Comparison of ENCODE assay signal across 21 mouse cellular contexts in the genomic region with DNA sequence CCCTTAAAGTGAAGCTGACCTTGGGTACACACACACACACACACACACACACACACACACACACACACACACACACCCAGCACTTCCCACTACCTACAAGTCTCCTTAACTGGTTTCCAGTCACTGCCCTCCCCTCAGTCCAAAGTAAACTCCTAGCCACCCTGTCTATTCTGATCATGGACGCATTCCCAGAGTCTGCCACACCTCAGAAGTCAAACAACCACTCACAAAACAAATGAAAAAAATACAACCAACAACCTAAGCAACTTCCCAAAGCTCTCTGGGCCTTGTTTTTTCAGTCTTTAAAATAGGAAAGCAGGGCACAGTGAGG.
DNase-seq lines count a peak whose midpoint lies in the region; ATAC-seq and TF ChIP-seq lines count a peak whose summit lies in the region.
"Had no signal": no experiment of that assay in that cellular context is flagged by ENCODE, and none has a peak within 500 bp of the region (broad histone marks: within the 10 kb centered on the region; RNA-seq: fewer than 3 reads in every experiment).

No protein-coding gene starts in this region.

- H3K27me3 ChIP-seq in heart, embryonic 10.5 days (ENCODE audit: insufficient read depth, poor library complexity, severe bottlenecking), result no peaks in the 10 kb centered on the region
- H3K27me3 ChIP-seq in liver, embryonic 13.5 days, result no peaks in the 10 kb centered on the region
- H3K27me3 ChIP-seq in midbrain, embryonic 11.5 days (ENCODE audit: control insufficient read depth, insufficient read depth, low read length), result no peaks in the 10 kb centered on the region
- no peaks in the 10 kb centered on the region for H3K27me3 ChIP-seq in midbrain, embryonic 14.5 days (ENCODE audit: control insufficient read depth, insufficient read depth, low read length)
- no peaks in the 10 kb centered on the region for H3K27me3 ChIP-seq in stomach, postnatal 0 days (ENCODE audit: control insufficient read depth, insufficient read depth, low read length)
- H3K27me3 ChIP-seq in hindbrain, embryonic 10.5 days (ENCODE audit: insufficient read depth, poor library complexity, severe bottlenecking), result no peaks in the 10 kb centered on the region
- H3K27me3 ChIP-seq: hindbrain, embryonic 13.5 days had no signal

- WGBS in heart, embryonic 10.5 days, result 82% methylated on average over 1 of the region's 1 CpGs
- WGBS in liver, embryonic 13.5 days (ENCODE audit: insufficient replicate concordance), result 38% methylated on average over 1 of the region's 1 CpGs
- 71% methylated on average over 1 of the region's 1 CpGs for WGBS in midbrain, embryonic 11.5 days
- 92% methylated on average over 1 of the region's 1 CpGs for WGBS in midbrain, embryonic 14.5 days
- WGBS in stomach, postnatal 0 days, result 67% methylated on average over 1 of the region's 1 CpGs
- 88% methylated on average over 1 of the region's 1 CpGs for WGBS in hindbrain, embryonic 10.5 days

- no peaks in the 10 kb centered on the region for H3K36me3 ChIP-seq in heart, embryonic 10.5 days
- H3K36me3 ChIP-seq in liver, embryonic 13.5 days, result no peaks in the 10 kb centered on the region
- no peaks in the 10 kb centered on the region for H3K36me3 ChIP-seq in midbrain, embryonic 11.5 days (ENCODE audit: control insufficient read depth, insufficient read depth, low read length)
- no peaks in the 10 kb centered on the region for H3K36me3 ChIP-seq in midbrain, embryonic 14.5 days (ENCODE audit: control insufficient read depth, insufficient read depth, low read length)
- H3K36me3 ChIP-seq in stomach, postnatal 0 days (ENCODE audit: control insufficient read depth, insufficient read depth, low read length), result no peaks in the 10 kb centered on the region
- H3K36me3 ChIP-seq in hindbrain, embryonic 10.5 days, result no peaks in the 10 kb centered on the region
- H3K36me3 ChIP-seq: hindbrain, embryonic 13.5 days had no signal

- no peak for TF ChIP-seq EP300 in stomach, postnatal 0 days (optimal IDR thresholded peaks at IDR 0.05)

- H3K4me3 ChIP-seq in heart, embryonic 10.5 days, result no peak overlapping the region
- H3K4me3 ChIP-seq in liver, embryonic 13.5 days (replicated peaks), result no peak overlapping the region
- H3K4me3 ChIP-seq in midbrain, embryonic 11.5 days (ENCODE audit: low read depth, low read length), result no peak overlapping the region
- H3K4me3 ChIP-seq in midbrain, embryonic 14.5 days (replicated peaks; ENCODE audit: low read depth, low read length), result no peak overlapping the region
- no peak overlapping the region for H3K4me3 ChIP-seq in stomach, postnatal 0 days (ENCODE audit: low read depth, low read length)
- H3K4me3 ChIP-seq in hindbrain, embryonic 10.5 days, result no peak overlapping the region
- H3K4me3 ChIP-seq: heart, adult 2 months; hindbrain, embryonic 13.5 days had no signal

- H3K27ac ChIP-seq in heart, embryonic 10.5 days, result peak overlapping the region; percentile 69
- H3K27ac ChIP-seq in liver, embryonic 13.5 days, result no peak overlapping the region
- H3K27ac ChIP-seq in midbrain, embryonic 11.5 days (ENCODE audit: low read depth, low read length), result no peak overlapping the region
- no peak overlapping the region for H3K27ac ChIP-seq in midbrain, embryonic 14.5 days (replicated peaks; ENCODE audit: low read depth, low read length)
- H3K27ac ChIP-seq in stomach, postnatal 0 days (replicated peaks), result no peak overlapping the region
- H3K27ac ChIP-seq in hindbrain, embryonic 10.5 days, result no peak overlapping the region
- H3K27ac ChIP-seq: heart, adult 2 months; hindbrain, embryonic 13.5 days had no signal

- ATAC-seq in liver, embryonic 13.5 days (ENCODE audit: low read depth), result peak; percentile 6; the same call in 1 of the 2 replicates
- ATAC-seq in midbrain, embryonic 11.5 days (ENCODE audit: low FRiP score), result no peak
- ATAC-seq in midbrain, embryonic 14.5 days (ENCODE audit: low FRiP score, low TSS enrichment), result no peak
- ATAC-seq in stomach, postnatal 0 days (ENCODE audit: low FRiP score, low TSS enrichment), result peak; percentile 45; the same call in 1 of the 2 replicates
- ATAC-seq: activated CD4-positive, CD25-positive, alpha-beta regulatory T cell, adult 4 months; forebrain, embryonic 14.5 days; forebrain, postnatal 0 days; hindbrain, embryonic 16.5 days had no signal

- no peak for DNase-seq in heart, embryonic 10.5 days (ENCODE audit: low spot score)
- no peak for DNase-seq in heart, adult 11 months
- DNase-seq in liver, embryonic 13.5 days, result no peak
- no peak for DNase-seq in liver
- DNase-seq in midbrain, embryonic 11.5 days (ENCODE audit: low spot score, missing footprints), result peak; percentile 31
- DNase-seq in midbrain, embryonic 14.5 days, result no peak
- DNase-seq in stomach, postnatal 0 days (ENCODE audit: low spot score), result no peak
- DNase-seq in hindbrain, embryonic 10.5 days (ENCODE audit: low spot score), result no peak
- DNase-seq: adrenal gland, adult 8-10 months; adrenal gland, postnatal 25 days; cerebellum, adult 18-20 months; cerebellum, adult 9-10 months; cerebellum, postnatal 14 days; forebrain, postnatal 0 days; gastrocnemius, postnatal 25 days; heart, adult 2 months had no signal

- TF ChIP-seq CTCF in stomach, postnatal 0 days (IDR thresholded peaks at IDR 0.05; ENCODE audit: low read depth), result no peak

- no peak overlapping the region for H3K9ac ChIP-seq in liver, embryonic 13.5 days
- H3K9ac ChIP-seq in midbrain, embryonic 11.5 days (ENCODE audit: low read length), result no peak overlapping the region
- H3K9ac ChIP-seq in midbrain, embryonic 14.5 days (replicated peaks; ENCODE audit: low read length), result no peak overlapping the region
- no peak overlapping the region for H3K9ac ChIP-seq in stomach, postnatal 0 days (ENCODE audit: low read length)
- H3K9ac ChIP-seq: forebrain, postnatal 0 days; hindbrain, embryonic 13.5 days had no signal

- no peaks in the 10 kb centered on the region for H3K9me3 ChIP-seq in heart, embryonic 10.5 days
- no peaks in the 10 kb centered on the region for H3K9me3 ChIP-seq in liver, embryonic 13.5 days (replicated peaks)
- H3K9me3 ChIP-seq in midbrain, embryonic 11.5 days (ENCODE audit: control insufficient read depth, low read length), result no peaks in the 10 kb centered on the region
- no peaks in the 10 kb centered on the region for H3K9me3 ChIP-seq in midbrain, embryonic 14.5 days (ENCODE audit: control insufficient read depth, low read length)
- no peaks in the 10 kb centered on the region for H3K9me3 ChIP-seq in stomach, postnatal 0 days (ENCODE audit: control insufficient read depth, low read length)
- no peaks in the 10 kb centered on the region for H3K9me3 ChIP-seq in hindbrain, embryonic 10.5 days
- H3K9me3 ChIP-seq: hindbrain, embryonic 13.5 days had no signal

- peaks cover 13% of the 10 kb centered on the region for H3K4me1 ChIP-seq in heart, embryonic 10.5 days
- H3K4me1 ChIP-seq in liver, embryonic 13.5 days (replicated peaks), result no peaks in the 10 kb centered on the region
- no peaks in the 10 kb centered on the region for H3K4me1 ChIP-seq in midbrain, embryonic 11.5 days (ENCODE audit: control insufficient read depth, insufficient read depth, low read length)
- H3K4me1 ChIP-seq in midbrain, embryonic 14.5 days (ENCODE audit: control insufficient read depth, insufficient read depth, low read length), result no peaks in the 10 kb centered on the region
- no peaks in the 10 kb centered on the region for H3K4me1 ChIP-seq in stomach, postnatal 0 days (replicated peaks; ENCODE audit: control insufficient read depth, insufficient read depth)
- 0 out of 2 replicates have a peak, but pooled peaks cover 10% of the 10 kb centered on the region for H3K4me1 ChIP-seq in hindbrain, embryonic 10.5 days (replicated peaks)
- H3K4me1 ChIP-seq: hindbrain, embryonic 13.5 days had no signal

- H3K4me2 ChIP-seq in liver, embryonic 13.5 days, result no peak overlapping the region
- H3K4me2 ChIP-seq in midbrain, embryonic 11.5 days, result no peak overlapping the region
- no peak overlapping the region for H3K4me2 ChIP-seq in midbrain, embryonic 14.5 days (ENCODE audit: low read length)
- H3K4me2 ChIP-seq in stomach, postnatal 0 days (replicated peaks; ENCODE audit: low read depth), result no peak overlapping the region
- H3K4me2 ChIP-seq: heart, embryonic 11.5 days; hindbrain, embryonic 13.5 days had no signal

Comparison
In these comparisons a context has a peak if more than half of its experiments do, and no peak if none do; other contexts are left out.
1. ATAC-seq: peak in liver, embryonic 13.5 days (single experiment) and stomach, postnatal 0 days (single experiment); none in midbrain, embryonic 11.5 days (single experiment) and midbrain, embryonic 14.5 days (single experiment).